Mouse (Mus musculus): ENCODE measurements around the gene Litaf.

DNA sequence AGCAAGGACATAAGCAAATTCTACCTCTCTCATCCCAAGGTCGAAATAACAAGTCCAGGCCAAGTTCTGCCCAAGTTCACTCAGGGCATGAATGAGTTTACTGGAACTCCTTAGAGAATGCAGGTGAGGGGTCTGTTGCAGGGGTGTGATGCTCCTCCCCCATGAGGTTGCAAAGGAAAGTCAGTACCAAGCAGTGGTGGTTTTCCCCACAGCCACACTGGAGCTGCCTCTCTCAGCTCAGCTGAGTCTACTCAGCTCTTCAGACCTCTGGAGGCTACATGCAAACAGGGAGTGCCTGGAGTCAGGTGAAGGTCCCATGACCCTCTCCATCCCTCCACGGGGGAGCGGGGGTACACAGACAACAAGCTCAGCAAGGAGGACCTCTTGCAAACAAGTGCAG lies 108.2 kb downstream of the Litaf start:
- TF ChIP-seq CTCF (IDR thresholded peaks at IDR 0.05; ENCODE audit: low read depth, low read length) (no peak), POLR2A (IDR thresholded peaks at IDR 0.05; ENCODE audit: borderline replicate concordance, low read depth, low read length) (no peak)

All from bone marrow macrophage, adult 2 months (primary cell).